Mouse (Mus musculus): ENCODE data around the gene Mgat4a. TPM values are rescaled to one million over a fixed set of nuclear protein-coding genes. Genes with fewer than 3 reads are reported as not detected.
A peak's percentile ranks its signal among the peaks of the same experiment; 100 is the strongest.

The Mgat4a gene
- total and polyA plus RNA-seq, 3 experiments, result 22.3 to 23.2 (median 22.9) TPM

- dilution Hi-C loops (cut with MboI; ENCODE audit: extremely low pct_ligation_motif_present, extremely low pct_unique_long_range_greater_than_20kb, low sequenced_read_pairs) (no loop called here), in situ Hi-C loops (cut with MboI; ENCODE audit: low pct_ligation_motif_present, low pct_unique_long_range_greater_than_20kb, low sequenced_read_pairs) (loop anchor here (10.0 kb wide), 1 partner anchor 193 kb away; no protein-coding TSS in a partner anchor)
- no peak overlapping the region for H3K4me3 ChIP-seq (replicated peaks in 1 of 3; ENCODE audit: low read depth in 2 of 3, low read length in 2 of 3, poor library complexity in 1 of 3)
- TF ChIP-seq EP300 (IDR thresholded peaks at IDR 0.05; ENCODE audit: low read length), result peak; percentile 18; the same call in 1 of the 2 replicates
- no peak for TF ChIP-seq KAT2A (IDR thresholded peaks at IDR 0.05; ENCODE audit: insufficient replicate concordance, low read length)
- TF ChIP-seq MAZ (IDR thresholded peaks at IDR 0.05; ENCODE audit: low read depth, low read length), result no peak
- no peak for TF ChIP-seq JUN (IDR thresholded peaks at IDR 0.05; ENCODE audit: insufficient read depth, low read depth, low read length)
- peak; percentile 79 for TF ChIP-seq ZNF384 (IDR thresholded peaks at IDR 0.05; ENCODE audit: low read depth, low read length)
- TF ChIP-seq TCF12 (IDR thresholded peaks at IDR 0.05; ENCODE audit: low read depth, low read length), result 0 out of 2 replicates have a peak, but pooled peaks have one; percentile 25
- H3K36me3 ChIP-seq (replicated peaks in 1 of 2; ENCODE audit: control insufficient read depth in 1 of 2, insufficient read depth in 1 of 2, low read length in 1 of 2), result peaks cover 25 to 49% of the 10 kb centered on the region in 2 experiments
- H3K9ac ChIP-seq (ENCODE audit: insufficient read depth, low read depth), result no peak overlapping the region
- H3K4me2 ChIP-seq (ENCODE audit: insufficient read depth, low read depth, poor library complexity, severe bottlenecking), result no peak overlapping the region
- H3K27me3 ChIP-seq (replicated peaks), result no peaks in the 10 kb centered on the region
- no peak for DNase-seq (ENCODE audit: extremely low read depth)
- peaks cover 9% of the 10 kb centered on the region for H3K9me3 ChIP-seq (replicated peaks; ENCODE audit: low read length)
- H3K4me1 ChIP-seq (ENCODE audit: control insufficient read depth in 1 of 2, insufficient read depth in 2 of 2), result peaks cover 14 to 44% of the 10 kb centered on the region in 2 experiments
- peaks cover 6% of the 10 kb centered on the region for H3K79me2 ChIP-seq (replicated peaks; ENCODE audit: control insufficient read depth, extremely low read depth, insufficient read depth, poor library complexity, severe bottlenecking)
- H3K27ac ChIP-seq (ENCODE audit: insufficient read depth, low read depth), result no peak overlapping the region
Measured at GRCm38 (mm10) chr1:37467806-37468205, 73.0 kb downstream of the Mgat4a start.

- H3K79me2 ChIP-seq (replicated peaks; ENCODE audit: control insufficient read depth, extremely low read depth, insufficient read depth, poor library complexity, severe bottlenecking), result peaks cover 3% of the 10 kb centered on the region
- H3K27ac ChIP-seq (ENCODE audit: insufficient read depth, low read depth), result peak overlapping the region; percentile 71
- peak; percentile 88 for TF ChIP-seq IRF4 (IDR thresholded peaks at IDR 0.05; ENCODE audit: low read depth, low read length)
- TF ChIP-seq MEF2A (IDR thresholded peaks at IDR 0.05; ENCODE audit: borderline replicate concordance, low read depth, low read length), result 0 out of 2 replicates have a peak, but pooled peaks have one; percentile 13
- no peak for TF ChIP-seq SIN3A (IDR thresholded peaks at IDR 0.05; ENCODE audit: low read length)
- TF ChIP-seq MAX (IDR thresholded peaks at IDR 0.05; ENCODE audit: low read length), result no peak
- TF ChIP-seq UBTF (IDR thresholded peaks at IDR 0.05; ENCODE audit: low read depth, low read length), result no peak
- peak; percentile 52 for TF ChIP-seq RAD21 (IDR thresholded peaks at IDR 0.05; ENCODE audit: low read depth, low read length)
- no peak for TF ChIP-seq ZC3H11A (IDR thresholded peaks at IDR 0.05; ENCODE audit: low read depth, low read length)
- peak; percentile 80 for TF ChIP-seq EP300 (IDR thresholded peaks at IDR 0.05; ENCODE audit: low read length)
- TF ChIP-seq ZKSCAN1 (IDR thresholded peaks at IDR 0.05; ENCODE audit: borderline replicate concordance, low read depth, low read length), result no peak
- TF ChIP-seq HCFC1 (IDR thresholded peaks at IDR 0.05; ENCODE audit: low read depth, low read length), result no peak
- peak; percentile 55 for TF ChIP-seq SMC3 (IDR thresholded peaks at IDR 0.05; ENCODE audit: low read depth, low read length)
- TF ChIP-seq MYC (IDR thresholded peaks at IDR 0.05; ENCODE audit: low read depth, low read length), result no peak
- no peak for TF ChIP-seq TCF12 (IDR thresholded peaks at IDR 0.05; ENCODE audit: low read depth, low read length)
- peak in 1 of 2 experiments; percentile 55; a peak in 2 of 4 replicates for TF ChIP-seq CTCF (conservative IDR thresholded peaks at IDR 0.05 in 1 of 2, IDR thresholded peaks at IDR 0.05 in 1 of 2; ENCODE audit: low read depth in 2 of 2, low read length in 2 of 2)
- TF ChIP-seq E2F4 (IDR thresholded peaks at IDR 0.05; ENCODE audit: insufficient replicate concordance, low read depth, low read length), result no peak
- H3K4me3 ChIP-seq (replicated peaks in 1 of 3; ENCODE audit: low read depth in 2 of 3, low read length in 2 of 3, poor library complexity in 1 of 3), result no peak overlapping the region
- H3K9ac ChIP-seq (ENCODE audit: insufficient read depth, low read depth), result no peak overlapping the region
- H3K4me2 ChIP-seq (ENCODE audit: insufficient read depth, low read depth, poor library complexity, severe bottlenecking), result no peak overlapping the region
- peaks cover 9% of the 10 kb centered on the region for H3K9me3 ChIP-seq (replicated peaks; ENCODE audit: low read length)
- no peak for DNase-seq (ENCODE audit: extremely low read depth)
- H3K27me3 ChIP-seq (replicated peaks), result no peaks in the 10 kb centered on the region
- H3K4me1 ChIP-seq (ENCODE audit: control insufficient read depth in 1 of 2, insufficient read depth in 2 of 2), result peaks cover 6 to 31% of the 10 kb centered on the region in 2 experiments
- peaks cover 34 to 57% of the 10 kb centered on the region in 2 experiments for H3K36me3 ChIP-seq (replicated peaks in 1 of 2; ENCODE audit: control insufficient read depth in 1 of 2, insufficient read depth in 1 of 2, low read length in 1 of 2)
- dilution Hi-C loops (cut with MboI; ENCODE audit: extremely low pct_ligation_motif_present, extremely low pct_unique_long_range_greater_than_20kb, low sequenced_read_pairs), result no loop called here
- in situ Hi-C loops (cut with MboI; ENCODE audit: low pct_ligation_motif_present, low pct_unique_long_range_greater_than_20kb, low sequenced_read_pairs), result loop anchor here (10.0 kb wide), 1 partner anchor 192 kb away; no protein-coding TSS in a partner anchor
Measured at GRCm38 (mm10) chr1:37466322-37466995, 74.4 kb downstream of the Mgat4a start.
